Mouse (Mus musculus) c-Kit-positive CD71-positive TER-119-negative erythroid progenitor cells, embryonic 14.5 days (primary cell): ENCODE results near the gene Rspo1.
"Not testable (repeated sequence)": the region's sequence is repeated elsewhere in the genome, so short reads cannot be mapped to it uniquely, and the experiment has no call there.

Experiments
- DNase-seq: peaks from one replicate; pipeline ENCODE4 v3.0.0-alpha.2; 2013; ENCODE audit warnings: low read depth

The Rspo1 gene

GRCm38 (mm10) chr4:124985671-124986602 lies at the start of gene Rspo1:
TSS of gene Rspo1 (plus strand) at chr4:124986430.
- no peak for DNase-seq

GRCm38 (mm10) chr4:124936613-124937471 lies 49.4 kb upstream of the Rspo1 start, which contains the start of gene 9930104L06Rik:
TSS of gene 9930104L06Rik (plus strand) at chr4:124937048.
- peak; percentile 99 for DNase-seq

- DNase-seq: not testable (repeated sequence)
These were observed 47.0 kb upstream of the Rspo1 start, which contains the start of gene Cdca8 for GRCm38 (mm10) chr4:124939211-124939610. TSS of gene Cdca8 (minus strand) at chr4:124939311.

GRCm38 (mm10) chr4:124943022-124943421 lies 43.2 kb upstream of the Rspo1 start:
- peak; percentile 71 for DNase-seq

- DNase-seq: no peak
These were observed 42.4 kb upstream of the Rspo1 start for GRCm38 (mm10) chr4:124943781-124944180.

- DNase-seq: no peak
These were observed 41.3 kb upstream of the Rspo1 start for GRCm38 (mm10) chr4:124944961-124945360.

- DNase-seq: no peak
These were observed 36.7 kb upstream of the Rspo1 start for GRCm38 (mm10) chr4:124949488-124949887.

GRCm38 (mm10) chr4:124950181-124951035 lies 35.8 kb upstream of the Rspo1 start:
- DNase-seq: no peak

- DNase-seq: no peak
These were observed 35.2 kb upstream of the Rspo1 start for GRCm38 (mm10) chr4:124951036-124951433.

- no peak for DNase-seq
These were observed 32.7 kb upstream of the Rspo1 start for GRCm38 (mm10) chr4:124953546-124953945.

GRCm38 (mm10) chr4:124957284-124957683 lies 28.9 kb upstream of the Rspo1 start:
- DNase-seq: no peak

- DNase-seq: no peak
These were observed 27.2 kb upstream of the Rspo1 start for GRCm38 (mm10) chr4:124959062-124959461.

- DNase-seq: no peak
These were observed 25.3 kb upstream of the Rspo1 start for GRCm38 (mm10) chr4:124960940-124961339.

- DNase-seq: no peak
These were observed 23.7 kb upstream of the Rspo1 start for GRCm38 (mm10) chr4:124962576-124962975.

- no peak for DNase-seq
These were observed 21.2 kb upstream of the Rspo1 start for GRCm38 (mm10) chr4:124964912-124965599.

- DNase-seq: no peak
These were observed 17.5 kb upstream of the Rspo1 start for GRCm38 (mm10) chr4:124968711-124969110.

- no peak for DNase-seq
These were observed 16.9 kb upstream of the Rspo1 start for GRCm38 (mm10) chr4:124969219-124969848.

GRCm38 (mm10) chr4:124970194-124970593 lies 16.0 kb upstream of the Rspo1 start:
- no peak for DNase-seq

- DNase-seq: no peak
These were observed 15.6 kb upstream of the Rspo1 start for GRCm38 (mm10) chr4:124970677-124971076.

- DNase-seq: no peak
These were observed 15.1 kb upstream of the Rspo1 start for GRCm38 (mm10) chr4:124971094-124971493.
